Mouse (Mus musculus): Measurements from ENCODE around the gene Prokr2.

GRCm38 (mm10) chr2:132313568-132313967 lies 71.7 kb downstream of the Prokr2 start:
- TF ChIP-seq CTCF (IDR thresholded peaks at IDR 0.05; ENCODE audit: low read depth): no peak
- no peak for TF ChIP-seq EP300 (IDR thresholded peaks at IDR 0.05; ENCODE audit: low read depth)
